Mouse (Mus musculus): ENCODE measurements around the gene Atp6v0e.

GRCm38 (mm10) chr17:26614708-26615486 is 48.1 kb upstream of the Atp6v0e start:
- no peak for TF ChIP-seq GATA1 (IDR thresholded peaks at IDR 0.05; ENCODE audit: low read length)
- TF ChIP-seq TAL1 (IDR thresholded peaks at IDR 0.05; ENCODE audit: low read length): no peak

All from erythroblast, embryonic 14.5 days (primary cell).